Mouse (Mus musculus): ENCODE measurements around the gene Grifin. TPM values are rescaled to one million over a fixed set of nuclear protein-coding genes. Genes with fewer than 3 reads are reported as not detected.

The Grifin gene
- polyA plus RNA-seq, 1 experiment from 2014 or later = 1.4 TPM

DNA sequence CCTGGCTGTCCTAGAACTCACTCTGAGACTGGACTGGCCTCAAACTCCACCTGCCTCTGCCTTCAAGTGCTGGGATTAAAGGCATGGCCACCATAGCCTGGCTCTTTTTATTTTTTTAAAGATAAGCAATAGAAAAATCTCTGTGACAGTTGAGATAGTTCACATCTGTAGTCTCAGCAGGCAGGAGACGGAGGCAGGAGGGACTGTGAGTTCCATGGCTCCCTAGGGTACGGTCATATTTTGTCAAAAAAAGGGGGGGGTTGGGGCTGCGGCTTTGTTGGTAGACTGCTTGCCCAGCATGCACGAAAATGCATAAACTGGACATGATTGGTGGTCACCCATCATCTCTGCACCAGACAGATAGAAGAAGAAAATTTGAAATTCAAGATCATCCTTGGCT, 6.3 kb upstream of the Grifin start:
- ChIA-PET CTCF (no interaction called here), POLR2A (no interaction called here)
- DNase-seq (ENCODE audit: low read depth, low spot score) = no peak
- ATAC-seq = no peak
- no peak for TF ChIP-seq CTCF (IDR thresholded peaks at IDR 0.05)
- in situ Hi-C loops (cut with MboI; ENCODE audit: low pct_unique_long_range_greater_than_20kb) = no loop called here
- no peaks in the 10 kb centered on the region for H3K27me3 ChIP-seq

DNA sequence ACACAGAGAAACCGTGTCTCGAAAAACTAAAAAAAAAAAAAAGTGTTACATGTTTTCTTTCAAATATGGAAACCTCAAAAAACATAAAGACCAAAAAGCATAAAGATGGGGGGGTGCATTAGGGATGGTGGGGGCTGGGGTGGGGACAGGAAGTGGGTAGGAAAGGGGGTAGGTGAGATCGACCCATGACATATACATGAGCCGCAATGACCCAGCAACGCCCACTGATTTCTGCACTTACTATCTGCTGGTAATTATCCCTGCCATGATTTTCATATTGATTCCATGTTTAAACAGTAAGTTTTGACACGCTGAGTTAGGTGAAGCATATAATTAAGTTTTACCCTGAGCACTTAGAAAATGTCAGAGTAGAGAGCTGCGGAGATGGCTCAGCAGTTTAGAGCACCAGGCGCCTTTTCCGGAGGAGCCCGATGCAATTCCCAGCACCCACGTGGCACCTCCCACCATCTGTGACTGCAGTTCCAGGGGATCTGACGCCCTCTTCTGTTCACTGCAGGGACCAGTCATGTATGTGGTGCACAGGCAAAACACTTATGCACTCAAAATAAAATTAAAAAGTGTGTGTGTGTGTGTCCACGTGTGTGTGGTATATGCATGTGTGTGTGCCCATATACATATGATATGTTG, 5.5 kb upstream of the Grifin start:
- POLR2A ChIA-PET = no interaction called here
- TF ChIP-seq CTCF (IDR thresholded peaks at IDR 0.05) = no peak
- no peaks in the 10 kb centered on the region for H3K27me3 ChIP-seq
- ATAC-seq (no peak), DNase-seq (ENCODE audit: low read depth, low spot score) (no peak)
- in situ Hi-C loops (cut with MboI; ENCODE audit: low pct_unique_long_range_greater_than_20kb) = no loop called here
- CTCF ChIA-PET = no interaction called here

DNA sequence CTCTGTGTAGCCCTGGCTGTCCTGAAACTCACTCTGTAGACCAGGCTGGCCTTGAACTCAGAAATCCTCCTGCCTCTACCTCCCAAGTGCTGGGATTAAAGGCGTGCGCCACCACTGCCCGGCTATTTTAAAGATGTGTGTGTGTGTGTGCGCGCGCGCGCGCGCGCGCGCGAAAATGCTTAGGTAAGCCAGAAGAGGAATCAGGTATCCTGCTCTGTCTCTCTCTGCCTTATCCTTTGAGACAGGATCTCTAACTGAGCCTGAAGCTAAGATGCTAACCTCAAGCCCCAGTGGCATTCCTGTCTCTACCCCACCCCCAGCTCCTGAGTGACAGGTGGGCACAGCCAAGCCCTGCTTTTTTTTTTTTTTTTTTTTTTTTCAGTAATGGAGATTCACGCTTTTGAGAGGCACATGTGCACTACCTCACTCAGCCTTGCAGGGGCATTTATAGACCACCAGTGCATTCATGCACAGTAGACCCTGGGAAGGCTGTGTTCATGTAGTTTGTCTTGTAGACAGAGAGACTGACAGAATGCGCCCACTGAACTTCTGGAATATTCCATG, 4.2 kb upstream of the Grifin start:
- CTCF ChIA-PET = interaction anchor here (0.8 to 1.9 kb wide), 4 partner anchors 35 to 51 kb away, joined by 3 to 6 read pairs (median 4); no protein-coding TSS in a partner anchor

DNA sequence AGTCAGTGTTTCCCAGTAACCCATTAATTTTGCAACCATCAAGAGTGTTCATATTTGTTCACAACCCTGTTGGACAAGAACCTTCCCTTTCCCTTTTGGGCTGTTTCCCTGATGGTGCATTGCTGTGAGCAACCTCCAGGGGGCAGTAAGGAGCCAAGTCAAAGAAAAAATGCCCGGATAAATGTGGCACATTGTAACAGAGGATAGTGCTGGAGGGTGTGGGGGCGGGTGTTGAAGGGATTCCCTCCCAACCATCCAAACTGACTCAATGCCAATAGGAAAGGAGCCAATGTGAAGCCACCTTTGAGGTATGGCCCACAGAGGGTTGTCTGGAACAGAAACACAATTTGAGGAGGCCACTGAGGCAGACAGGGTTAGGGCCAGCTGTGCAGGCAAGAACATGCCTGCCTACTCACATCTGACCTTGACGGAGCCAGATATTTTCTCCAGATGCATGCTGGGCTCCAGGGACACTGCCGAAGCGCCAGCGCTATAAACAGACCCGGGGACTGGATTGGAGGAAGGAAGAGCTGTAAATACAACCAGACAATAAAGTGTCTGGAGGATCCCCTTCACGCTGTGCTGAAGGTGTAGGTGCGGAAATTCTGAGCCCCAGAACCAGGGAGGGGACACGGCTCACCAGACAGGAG, 3.6 kb upstream of the Grifin start:
- H3K27me3 ChIP-seq = no peaks in the 10 kb centered on the region
- CTCF ChIA-PET = interaction anchor here (0.8 to 1.9 kb wide), 8 partner anchors 11 to 112 kb away, joined by 3 to 6 read pairs (median 4); no protein-coding TSS in a partner anchor
- DNase-seq (ENCODE audit: low read depth, low spot score) = no peak
- ATAC-seq = no peak
- in situ Hi-C loops (cut with MboI; ENCODE audit: low pct_unique_long_range_greater_than_20kb) = loop anchor here (5.0 kb wide), 1 partner anchor 39 kb away; the partner anchor contains the start of gene Lfng
- TF ChIP-seq CTCF (IDR thresholded peaks at IDR 0.05) = no peak
- POLR2A ChIA-PET = interaction anchor here (1.1 to 1.5 kb wide), 2 partner anchors 10 to 38 kb away, joined by 3 to 4 read pairs; partner anchors contain the start of gene Lfng

More for the DNA sequence above, 4.2 kb upstream of the Grifin start:
- ATAC-seq (no peak), DNase-seq (ENCODE audit: low read depth, low spot score) (no peak)
- no peaks in the 10 kb centered on the region for H3K27me3 ChIP-seq
- POLR2A ChIA-PET = interaction anchor here (1.1 to 1.5 kb wide), 2 partner anchors 10 to 38 kb away, joined by 3 to 4 read pairs; partner anchors contain the start of gene Lfng
- in situ Hi-C loops (cut with MboI; ENCODE audit: low pct_unique_long_range_greater_than_20kb) = loop anchor here (5.0 kb wide), 1 partner anchor 38 kb away; the partner anchor contains the start of gene Lfng
- TF ChIP-seq CTCF (IDR thresholded peaks at IDR 0.05) = no peak

DNA sequence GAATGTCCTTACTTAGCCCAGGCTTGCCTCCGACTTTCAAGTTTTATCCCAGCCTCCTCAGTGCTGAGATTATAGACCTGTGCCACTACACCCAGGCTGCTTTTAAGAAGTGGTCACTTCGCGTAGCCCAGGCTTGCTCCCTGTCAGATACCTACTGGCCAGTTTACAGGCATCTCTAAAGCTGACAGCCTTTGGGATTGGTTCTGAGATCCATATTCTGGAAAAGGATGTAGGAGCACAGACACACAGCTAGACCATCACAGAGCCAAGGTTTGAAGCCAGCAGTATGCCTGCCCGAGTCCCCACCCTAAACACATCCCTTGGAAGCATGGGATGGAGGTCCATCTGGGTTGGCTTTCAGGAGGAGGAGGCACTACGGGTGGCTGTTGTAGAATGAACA, 2.9 kb upstream of the Grifin start:
- ChIA-PET CTCF (interaction anchor here (0.8 to 1.9 kb wide), 9 partner anchors 11 to 113 kb away, joined by 3 to 8 read pairs (median 5); no protein-coding TSS in a partner anchor), POLR2A (interaction anchor here (1.1 to 1.5 kb wide), 2 partner anchors 11 to 40 kb away, joined by 3 to 6 read pairs; partner anchors contain the start of gene Lfng)
- TF ChIP-seq CTCF (IDR thresholded peaks at IDR 0.05) = no peak
- in situ Hi-C loops (cut with MboI; ENCODE audit: low pct_unique_long_range_greater_than_20kb) = loop anchor here (5.0 kb wide), 1 partner anchor 40 kb away; the partner anchor contains the start of gene Lfng
- ATAC-seq (no peak), DNase-seq (ENCODE audit: low read depth, low spot score) (no peak)
- H3K27me3 ChIP-seq = no peaks in the 10 kb centered on the region

DNA sequence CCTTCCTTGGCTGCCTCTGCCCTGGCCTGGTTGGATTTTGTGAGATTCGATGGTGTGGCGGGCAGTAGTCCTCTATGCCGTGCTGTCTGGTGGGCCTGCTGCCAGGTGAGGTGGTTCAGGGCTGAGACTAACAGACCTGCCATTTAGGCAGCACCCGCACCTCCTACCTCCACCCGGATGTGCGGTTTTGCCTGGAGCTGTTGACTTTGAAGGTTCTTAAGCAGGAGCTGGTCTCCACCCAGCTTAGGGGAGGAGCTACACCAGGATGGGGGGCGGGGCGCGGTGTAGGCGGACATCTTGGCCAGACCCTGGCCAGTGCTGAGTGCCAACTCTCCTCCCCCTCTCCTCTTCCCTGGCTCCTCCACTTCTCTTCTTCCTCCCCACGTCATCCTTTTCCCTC, 2.5 kb upstream of the Grifin start:
- H3K27me3 ChIP-seq = no peaks in the 10 kb centered on the region
- in situ Hi-C loops (cut with MboI; ENCODE audit: low pct_unique_long_range_greater_than_20kb) = loop anchor here (5.0 kb wide), 1 partner anchor 40 kb away; the partner anchor contains the start of gene Lfng
- no peak for DNase-seq (ENCODE audit: low read depth, low spot score)
- ATAC-seq = no peak
- ChIA-PET CTCF (interaction anchor here (0.8 to 1.9 kb wide), 7 partner anchors 12 to 113 kb away, joined by 3 to 8 read pairs (median 5); no protein-coding TSS in a partner anchor), POLR2A (interaction anchor here (0.6 to 1.8 kb wide), 5 partner anchors 37 to 54 kb away, joined by 3 to 6 read pairs (median 3); partner anchors contain the start of gene Lfng)
- no peak for TF ChIP-seq CTCF (IDR thresholded peaks at IDR 0.05)

DNA sequence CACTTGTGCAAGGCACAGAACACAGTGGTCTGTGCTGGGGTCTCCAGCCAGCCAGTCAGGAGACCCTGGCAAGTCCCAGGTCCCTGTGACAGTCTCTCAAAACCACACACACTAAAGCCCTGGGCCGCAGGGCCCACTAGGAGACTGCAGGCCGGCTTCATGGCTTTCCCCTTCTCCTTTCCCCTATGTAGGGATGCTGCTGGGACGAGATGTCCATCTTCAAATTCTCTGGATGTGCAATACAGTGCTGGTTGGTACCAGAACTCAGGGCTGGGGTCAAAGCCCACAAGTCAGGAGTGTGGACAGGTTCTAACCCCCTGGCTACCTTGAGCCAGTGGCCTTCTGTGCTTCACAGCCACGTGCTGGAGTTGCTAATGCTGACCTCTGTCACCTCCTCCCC, 1.4 kb upstream of the Grifin start:
- no peaks in the 10 kb centered on the region for H3K27me3 ChIP-seq
- ChIA-PET CTCF (interaction anchor here (1.0 kb wide), 2 partner anchors 33 to 53 kb away, joined by 3 to 5 read pairs; no protein-coding TSS in a partner anchor), POLR2A (interaction anchor here (0.8 to 1.8 kb wide), 5 partner anchors 38 to 53 kb away, joined by 3 to 6 read pairs (median 4); partner anchors contain the start of gene Lfng)
- in situ Hi-C loops (cut with MboI; ENCODE audit: low pct_unique_long_range_greater_than_20kb) = loop anchor here (5.0 kb wide), 1 partner anchor 41 kb away; the partner anchor contains the start of gene Lfng
- TF ChIP-seq CTCF (IDR thresholded peaks at IDR 0.05) = no peak
- ATAC-seq (no peak), DNase-seq (ENCODE audit: low read depth, low spot score) (no peak)

DNA sequence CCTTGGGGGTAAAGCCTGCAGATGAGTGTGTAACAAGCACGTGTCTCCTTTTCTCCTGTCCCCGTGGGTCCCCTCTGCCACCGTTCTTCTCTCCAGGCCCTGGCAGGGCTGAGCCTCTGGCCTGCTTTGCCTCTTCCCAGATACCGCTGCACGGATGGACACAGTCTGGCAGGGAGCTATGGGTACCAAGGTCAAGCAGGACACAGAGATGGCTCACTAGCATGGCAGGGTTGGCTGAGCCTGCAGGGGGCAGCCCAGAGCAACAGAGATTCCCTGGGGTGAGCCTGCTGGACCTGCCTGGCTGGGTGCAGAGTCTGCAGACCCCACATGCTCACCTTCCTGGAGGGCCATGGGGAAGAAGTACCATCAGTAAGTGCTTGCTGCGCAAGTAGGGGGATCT, 985 bp upstream of the Grifin start:
- no peak for TF ChIP-seq CTCF (IDR thresholded peaks at IDR 0.05)
- ChIA-PET CTCF (interaction anchor here (0.8 to 1.4 kb wide), 4 partner anchors 26 to 111 kb away, joined by 3 to 5 read pairs (median 4); no protein-coding TSS in a partner anchor), POLR2A (interaction anchor here (0.8 to 1.8 kb wide), 2 partner anchors 41 to 51 kb away, joined by 4 to 6 read pairs; partner anchors contain the start of gene Lfng)
- H3K27me3 ChIP-seq = no peaks in the 10 kb centered on the region
- ATAC-seq (peak; percentile 74), DNase-seq (ENCODE audit: low read depth, low spot score) (no peak)
- in situ Hi-C loops (cut with MboI; ENCODE audit: low pct_unique_long_range_greater_than_20kb) = loop anchor here (5.0 kb wide), 1 partner anchor 41 kb away; the partner anchor contains the start of gene Lfng

DNA sequence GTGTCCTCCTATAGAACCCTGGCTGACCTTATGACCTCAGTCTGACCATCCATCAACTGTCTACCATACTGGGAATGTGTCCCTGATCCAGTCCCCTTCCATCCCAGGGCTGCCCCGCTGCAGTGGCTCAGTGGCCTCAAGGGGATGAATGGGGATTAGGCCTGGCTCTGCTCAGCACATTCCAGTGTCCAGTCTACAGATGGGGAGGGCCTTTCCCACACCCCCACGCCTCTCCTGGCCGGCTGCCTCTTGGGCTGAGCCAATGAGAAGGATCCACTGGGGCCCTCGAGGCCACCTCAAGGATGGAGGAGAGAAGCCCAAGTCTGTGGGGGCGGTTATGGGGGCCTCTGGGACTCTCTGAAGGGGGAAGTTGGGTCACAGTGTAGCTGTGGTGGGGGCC, 580 bp upstream of the Grifin start:
- POLR2A ChIA-PET = interaction anchor here (0.8 kb wide), 1 partner anchor 42 kb away, joined by 4 read pairs; the partner anchor contains the start of gene Lfng
- H3K27me3 ChIP-seq = no peaks in the 10 kb centered on the region
- in situ Hi-C loops (cut with MboI; ENCODE audit: low pct_unique_long_range_greater_than_20kb) = loop anchor here (5.0 kb wide), 1 partner anchor 42 kb away; the partner anchor contains the start of gene Lfng
- TF ChIP-seq CTCF (IDR thresholded peaks at IDR 0.05) = no peak
- ATAC-seq (peak; percentile 66), DNase-seq (ENCODE audit: low read depth, low spot score) (peak; percentile 63)
- CTCF ChIA-PET = interaction anchor here (0.8 to 1.4 kb wide), 4 partner anchors 25 to 112 kb away, joined by 3 to 5 read pairs (median 4); no protein-coding TSS in a partner anchor

DNA sequence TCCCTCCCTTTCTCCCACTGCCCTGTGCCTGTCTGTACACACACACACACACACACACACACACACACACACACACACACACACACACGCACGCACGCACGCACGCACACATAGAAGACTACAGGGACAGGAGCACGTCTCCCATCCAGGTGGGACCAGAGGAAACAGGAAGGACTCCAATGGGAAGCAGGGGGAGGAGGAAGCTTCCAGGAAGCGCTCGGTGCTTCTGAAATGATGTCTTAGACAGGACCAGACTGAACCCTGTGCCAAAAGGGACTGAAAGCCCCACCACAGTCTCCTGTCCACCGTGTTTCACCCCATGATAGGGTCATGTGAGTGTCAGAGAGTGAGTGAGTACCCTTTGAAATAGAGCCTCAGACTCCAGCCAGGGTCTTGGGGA, 2.3 kb downstream of the Grifin start:
- no peak for TF ChIP-seq CTCF (IDR thresholded peaks at IDR 0.05)
- in situ Hi-C loops (cut with MboI; ENCODE audit: low pct_unique_long_range_greater_than_20kb) = no loop called here
- POLR2A ChIA-PET = no interaction called here

More for the DNA sequence above, 2.3 kb downstream of the Grifin start:
- ATAC-seq (no peak), DNase-seq (ENCODE audit: low read depth, low spot score) (no peak)
- no peaks in the 10 kb centered on the region for H3K27me3 ChIP-seq
- CTCF ChIA-PET = interaction anchor here (0.8 to 0.9 kb wide), 2 partner anchors 12 to 56 kb away, joined by 3 to 4 read pairs; no protein-coding TSS in a partner anchor
